Mouse (Mus musculus): ENCODE data around the gene Zfp260.

- TF ChIP-seq TAL1 (IDR thresholded peaks at IDR 0.05; ENCODE audit: low read length) (no peak), GATA1 (IDR thresholded peaks at IDR 0.05; ENCODE audit: low read length) (no peak)
Observed at GRCm38 (mm10) chr7:30092666-30093065, 1.9 kb upstream of the Zfp260 start.
